Mouse (Mus musculus) heart, embryonic 11.5 days (tissue): ENCODE data around the gene Cdc42se1. TPM values are rescaled to one million over a fixed set of nuclear protein-coding genes. Genes with fewer than 3 reads are reported as not detected.
A peak's percentile ranks its signal among the peaks of the same experiment; 100 is the strongest.

Source experiments
- ATAC-seq: fragments of 200-750 bp; cut with Nextera tagmentation; replicated peaks from 2 replicates; pipeline ENCODE4 v1.8.0; 2017; ENCODE audit warnings: moderate library complexity; ENCODE audit not compliant: insufficient number of reproducible peaks, low FRiP score, low TSS enrichment
- H3K27ac ChIP-seq: fragments of 300-500 bp; sonication (generic); 2 replicates; pipeline ENCODE4 v1.5.1; 2014; ENCODE audit warnings: mild to moderate bottlenecking, low read depth, low read length
- H3K27me3 ChIP-seq: fragments of 300-500 bp; sonication (generic); 2 replicates; pipeline ENCODE4 v1.6.1; 2014; ENCODE audit warnings: mild to moderate bottlenecking, low read length, mixed read lengths; ENCODE audit not compliant: control insufficient read depth, insufficient read depth
- H3K36me3 ChIP-seq: fragments of 300-500 bp; sonication (generic); 2 replicates; pipeline ENCODE4 v1.6.1; 2014; ENCODE audit warnings: mild to moderate bottlenecking, low read length, moderate library complexity, mixed read lengths; ENCODE audit not compliant: control insufficient read depth, insufficient read depth
- H3K4me1 ChIP-seq: fragments of 300-500 bp; sonication (generic); 2 replicates; pipeline ENCODE4 v1.6.1; 2014; ENCODE audit warnings: low read length; ENCODE audit not compliant: control insufficient read depth, insufficient read depth
- H3K4me2 ChIP-seq: fragments of 300-500 bp; sonication (generic); 2 replicates; pipeline ENCODE4 v1.6.1; 2014; ENCODE audit warnings: mild to moderate bottlenecking, moderate library complexity
- H3K4me3 ChIP-seq: fragments of 300-500 bp; sonication (generic); 2 replicates; pipeline ENCODE4 v1.5.1; 2014; ENCODE audit warnings: low read depth, low read length
- H3K9ac ChIP-seq: fragments of 300-500 bp; sonication (generic); 2 replicates; pipeline ENCODE4 v1.6.1; 2014; ENCODE audit warnings: mild to moderate bottlenecking, low read depth, low read length, moderate library complexity
- H3K9me3 ChIP-seq: fragments of 300-500 bp; sonication (generic); replicated peaks from 2 replicates; pipeline ENCODE4 v1.6.1; 2016; ENCODE audit warnings: low read length; ENCODE audit not compliant: control insufficient read depth
- WGBS: fragments of 180-500 bp; shearing (Covaris S2); extraction: QIAGEN DNeasy Blood & Tissue Kit; methylation state at CpG from one replicate; pipeline ENCODE4 v1.1.7; 2014; ENCODE audit not compliant: insufficient replicate concordance; 5-methylcytosine and 5-hydroxymethylcytosine counted together
- polyA plus RNA-seq: library from polyadenylated mRNA; unstranded; fragments of >200 nt; fragmentation: Nextera tagmentation; extraction: Ambion mirVana; gene quantifications from 2 replicates; pipeline ENCODE4 v1.2.1, GENCODE M21; 2014

Gene Cdc42se1
- polyA plus RNA-seq, 1 experiment from 2014 or later, result 62.3 TPM

DNA sequence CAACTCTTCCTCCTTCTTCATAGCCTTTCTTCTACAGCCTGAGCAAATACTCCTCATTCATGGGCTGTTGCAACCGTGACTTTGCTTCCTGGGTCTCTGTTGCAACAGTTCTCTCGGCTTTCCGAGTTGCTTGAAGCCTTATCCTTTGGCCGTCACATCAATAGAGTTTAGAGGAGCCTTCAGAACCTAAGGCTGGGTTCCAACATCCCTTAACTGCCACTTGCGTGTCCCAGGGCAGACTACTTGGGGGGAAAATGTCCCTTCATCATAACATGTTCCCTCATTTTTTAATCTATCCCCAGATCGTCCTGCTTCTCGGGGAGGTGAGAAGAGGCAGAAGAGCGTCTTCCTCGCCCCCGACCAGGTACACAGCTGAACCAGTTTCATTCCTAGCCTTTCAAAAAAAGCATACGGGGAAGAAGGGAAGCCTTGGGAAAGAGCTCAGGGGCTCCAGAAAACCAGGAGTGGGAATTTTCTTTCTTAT lies 53.9 kb downstream of the Cdc42se1 start:
- under 1% methylated on average over 11 of the region's 11 CpGs for WGBS
- peaks cover 9% of the 10 kb centered on the region for H3K4me1 ChIP-seq
- peak overlapping the region; percentile 98 for H3K27ac ChIP-seq
- H3K9ac ChIP-seq, result peak overlapping the region; percentile 93
- no peaks in the 10 kb centered on the region for H3K27me3 ChIP-seq
- H3K4me3 ChIP-seq, result peak overlapping the region; percentile 84
- peak overlapping the region; percentile 81 for H3K4me2 ChIP-seq
- H3K36me3 ChIP-seq, result no peaks in the 10 kb centered on the region
- ATAC-seq, result no peak
- no peaks in the 10 kb centered on the region for H3K9me3 ChIP-seq

DNA sequence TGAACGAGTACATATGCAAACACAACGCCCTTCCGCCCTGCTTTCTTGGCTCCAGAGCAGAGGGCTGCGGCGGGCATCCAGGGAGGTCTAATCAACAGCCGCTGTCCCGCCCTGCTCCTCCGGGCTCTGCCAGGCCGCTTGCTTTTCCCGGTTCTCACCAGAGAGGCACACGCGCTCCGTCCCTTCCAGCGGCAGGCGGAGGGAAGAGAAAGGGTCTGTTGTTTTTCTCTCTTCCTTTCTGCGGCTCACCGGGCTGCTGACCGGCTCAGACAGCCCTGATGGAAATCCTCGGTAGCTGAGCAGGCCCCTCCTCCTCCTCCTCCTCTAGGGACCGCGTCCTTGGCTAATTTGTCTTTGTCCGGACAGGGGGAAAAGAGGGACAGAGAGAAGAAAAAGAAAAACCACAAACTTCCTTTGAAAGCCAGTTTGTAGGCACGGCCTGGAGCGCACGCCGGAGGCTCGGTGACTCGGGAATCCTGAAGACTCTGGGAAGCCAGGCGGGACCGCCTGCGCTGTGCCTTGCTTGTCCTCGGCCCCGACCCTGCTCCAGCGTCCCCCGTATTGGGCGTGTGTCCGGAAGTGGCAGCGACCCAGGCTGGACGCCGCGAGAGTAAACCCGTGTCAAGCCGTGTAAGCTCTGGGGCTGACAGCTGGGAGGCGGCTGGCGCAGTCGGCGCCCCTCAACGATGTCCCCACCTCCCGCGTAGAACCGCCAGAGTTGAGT lies 54.5 kb downstream of the Cdc42se1 start:
- peak overlapping the region; percentile 84 for H3K4me3 ChIP-seq
- peak; percentile 68 for ATAC-seq
- peaks cover 3% of the 10 kb centered on the region; the same call in 1 of the 2 replicates for H3K36me3 ChIP-seq
- no peaks in the 10 kb centered on the region for H3K27me3 ChIP-seq
- H3K4me1 ChIP-seq, result peaks cover 9% of the 10 kb centered on the region
- H3K4me2 ChIP-seq, result peak overlapping the region; percentile 81
- peak overlapping the region; percentile 93 for H3K9ac ChIP-seq
- WGBS, result under 1% methylated on average over 51 of the region's 51 CpGs
- H3K9me3 ChIP-seq, result no peaks in the 10 kb centered on the region
- H3K27ac ChIP-seq, result peak overlapping the region; percentile 98

- peaks cover 9% of the 10 kb centered on the region for H3K36me3 ChIP-seq
- peaks cover 9% of the 10 kb centered on the region for H3K4me1 ChIP-seq
- peak overlapping the region; percentile 98 for H3K27ac ChIP-seq
- H3K4me3 ChIP-seq, result peak overlapping the region; percentile 84
- H3K9ac ChIP-seq, result peak overlapping the region; percentile 93
- ATAC-seq, result no peak
- H3K27me3 ChIP-seq, result no peaks in the 10 kb centered on the region
- H3K9me3 ChIP-seq, result no peaks in the 10 kb centered on the region
- peak overlapping the region; percentile 81 for H3K4me2 ChIP-seq
- WGBS, result 1% methylated on average over 7 of the region's 7 CpGs
These were observed 55.0 kb downstream of the Cdc42se1 start for GRCm38 (mm10) chr3:95283589-95283941.

- Histone ChIP-seq H3K9ac (no peak overlapping the region; the same call in 1 of the 2 replicates), H3K4me2 (peak overlapping the region; percentile 81), H3K36me3 (peaks cover 10% of the 10 kb centered on the region), H3K4me1 (peaks cover 9% of the 10 kb centered on the region), H3K27me3 (no peaks in the 10 kb centered on the region), H3K27ac (no peak overlapping the region), H3K4me3 (peak overlapping the region; percentile 84), H3K9me3 (no peaks in the 10 kb centered on the region)
- WGBS, result 32% methylated on average over 1 of the region's 1 CpGs
- ATAC-seq, result no peak
These were observed 55.5 kb downstream of the Cdc42se1 start for GRCm38 (mm10) chr3:95284062-95284461.

GRCm38 (mm10) chr3:95284501-95285281 lies 56.2 kb downstream of the Cdc42se1 start:
- 89% methylated on average over 12 of the region's 12 CpGs for WGBS
- Histone ChIP-seq H3K27ac (no peak overlapping the region), H3K36me3 (peaks cover 11% of the 10 kb centered on the region), H3K4me1 (peaks cover 9% of the 10 kb centered on the region), H3K27me3 (no peaks in the 10 kb centered on the region), H3K9ac (no peak overlapping the region), H3K4me2 (peak overlapping the region; percentile 81), H3K9me3 (no peaks in the 10 kb centered on the region), H3K4me3 (no peak overlapping the region)
- no peak for ATAC-seq

DNA sequence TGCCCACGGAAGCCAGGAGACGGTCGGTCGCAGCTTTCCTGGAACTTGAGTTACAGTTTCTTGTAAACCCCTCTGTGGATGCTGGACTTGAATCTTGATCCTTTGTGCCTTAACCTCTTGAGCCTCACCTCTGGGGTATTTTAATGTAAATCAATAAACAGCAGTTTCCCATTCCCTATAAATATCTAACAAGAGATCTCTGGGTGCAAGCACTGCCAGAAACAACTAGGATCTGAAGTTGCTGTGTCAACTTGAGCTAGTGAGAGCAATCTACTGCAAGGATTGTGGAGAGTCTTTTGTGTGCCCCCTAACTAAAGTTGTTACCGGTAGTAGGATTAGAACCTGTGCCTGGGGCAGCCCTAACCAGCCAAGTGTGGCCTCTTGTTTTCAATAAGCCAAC lies 56.9 kb downstream of the Cdc42se1 start:
- Histone ChIP-seq H3K4me1 (peaks cover 9% of the 10 kb centered on the region), H3K9me3 (no peaks in the 10 kb centered on the region), H3K36me3 (peaks cover 12% of the 10 kb centered on the region), H3K27ac (no peak overlapping the region), H3K27me3 (no peaks in the 10 kb centered on the region), H3K4me2 (no peak overlapping the region), H3K9ac (no peak overlapping the region), H3K4me3 (no peak overlapping the region)
- 94% methylated on average over 5 of the region's 5 CpGs for WGBS
- no peak for ATAC-seq

Other genes with a start within 250 kb of the Cdc42se1 start
- gene Zfp687, start 213.3 kb upstream of the Cdc42se1 start, polyA plus RNA-seq, result 16.2 and 19.6 TPM in 2 replicates
- gene Psmd4, start 186.1 kb upstream of the Cdc42se1 start, polyA plus RNA-seq, result 231 and 247 TPM in 2 replicates
- 11.8 and 14.0 TPM in 2 replicates for gene Pip5k1a, start 121.8 kb upstream of the Cdc42se1 start, polyA plus RNA-seq
- 108 and 113 TPM in 2 replicates for gene Vps72, start 117.7 kb upstream of the Cdc42se1 start, polyA plus RNA-seq
- gene Tmod4, start 104.3 kb upstream of the Cdc42se1 start, polyA plus RNA-seq, result 0.53 and 0.83 TPM in 2 replicates
- gene Scnm1, start 94.7 kb upstream of the Cdc42se1 start, polyA plus RNA-seq, result 57.7 and 61.8 TPM in 2 replicates
- gene Lysmd1, start 94.6 kb upstream of the Cdc42se1 start, polyA plus RNA-seq, result 6.5 and 7.6 TPM in 2 replicates
- gene Tnfaip8l2, start 86.4 kb upstream of the Cdc42se1 start, polyA plus RNA-seq, result 0.79 and 1.5 TPM in 2 replicates
- 2.2 and 2.8 TPM in 2 replicates for gene Sema6c, start 68.3 kb upstream of the Cdc42se1 start, polyA plus RNA-seq
- 5.4 and 7.2 TPM in 2 replicates for gene Gabpb2, start 10.8 kb upstream of the Cdc42se1 start, polyA plus RNA-seq
- gene Mllt11, start 3.4 kb downstream of the Cdc42se1 start, polyA plus RNA-seq, result 16.4 and 21.0 TPM in 2 replicates
- gene Gm128, start 12.9 kb downstream of the Cdc42se1 start, polyA plus RNA-seq, result 0.30 and 0.62 TPM in 2 replicates
- gene Bnipl, start 22.5 kb downstream of the Cdc42se1 start, polyA plus RNA-seq, result not detected in 2 replicates
- 24.3 and 25.1 TPM in 2 replicates for gene Mindy1, start 52.6 kb downstream of the Cdc42se1 start, polyA plus RNA-seq
- gene Prune1, start 53.3 kb downstream of the Cdc42se1 start, polyA plus RNA-seq, result 24.7 and 32.2 TPM in 2 replicates
- 0.84 and 1.5 TPM in 2 replicates for gene Anxa9, start 78.4 kb downstream of the Cdc42se1 start, polyA plus RNA-seq
- gene Cers2, start 86.1 kb downstream of the Cdc42se1 start, polyA plus RNA-seq, result 117 and 125 TPM in 2 replicates
- 31.6 and 37.6 TPM in 2 replicates for gene Setdb1, start 128.5 kb downstream of the Cdc42se1 start, polyA plus RNA-seq
- not detected in 2 replicates for gene 4930558C23Rik, start 174.1 kb downstream of the Cdc42se1 start, polyA plus RNA-seq
- gene Arnt, start 205.7 kb downstream of the Cdc42se1 start, polyA plus RNA-seq, result 20.6 and 28.5 TPM in 2 replicates